Mouse (Mus musculus): ENCODE measurements around the gene Ephx3.

- TF ChIP-seq POLR2A (IDR thresholded peaks at IDR 0.05; ENCODE audit: borderline replicate concordance, insufficient read depth, low read length) (no peak), CTCF (IDR thresholded peaks at IDR 0.05; ENCODE audit: borderline replicate concordance, insufficient read depth, low read depth, low read length) (no peak)
Observed at GRCm38 (mm10) chr17:32201086-32201485, 11.7 kb upstream of the Ephx3 start.
